Mouse (Mus musculus) large intestine, adult 2 months (tissue): ENCODE measurements around the gene Ubxn6. TPM values are rescaled to one million over a fixed set of nuclear protein-coding genes. Genes with fewer than 3 reads are reported as not detected.

Experiments
- DNase-seq: peaks from one replicate; pipeline ENCODE4 v3.0.0-alpha.2; 2012; ENCODE audit warnings: low read depth, low spot score
- WGBS: fragments of 180-500 bp; shearing (Covaris S2); methylation state at CpG from one replicate; pipeline ENCODE4 v1.1.7; 2018; 5-methylcytosine and 5-hydroxymethylcytosine counted together
- polyA plus RNA-seq: library from polyadenylated mRNA; depleted of rRNA; stranded (reverse); fragments of >200 nt; gene quantifications from 2 replicates; pipeline ENCODE4 v1.2.3, GENCODE M21; 2012; rRNA removed

Gene Ubxn6
- polyA plus RNA-seq, 1 experiment = 51.6 TPM

DNA sequence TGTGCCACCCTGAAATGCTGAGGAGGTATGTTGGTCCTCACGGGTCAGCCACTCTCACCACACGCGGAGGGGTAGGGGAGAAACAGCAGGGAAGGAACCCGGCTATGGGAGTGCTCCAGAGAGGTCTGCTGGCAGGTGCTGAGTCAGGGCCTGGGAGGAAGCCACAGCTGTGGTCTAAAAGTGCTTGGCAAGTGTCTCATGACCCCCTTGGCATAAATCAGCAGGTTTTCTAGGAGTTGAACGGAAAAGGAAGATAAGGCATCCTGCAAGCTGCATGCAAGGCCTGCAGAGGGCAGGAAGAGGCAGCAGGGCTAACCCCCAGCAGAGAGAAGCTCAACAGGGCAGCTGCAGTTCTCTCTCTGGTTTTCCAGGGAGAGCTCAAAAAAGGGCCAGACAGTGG lies 43.9 kb downstream of the Ubxn6 start:
- WGBS = 59% methylated on average over 5 of the region's 5 CpGs

DNA sequence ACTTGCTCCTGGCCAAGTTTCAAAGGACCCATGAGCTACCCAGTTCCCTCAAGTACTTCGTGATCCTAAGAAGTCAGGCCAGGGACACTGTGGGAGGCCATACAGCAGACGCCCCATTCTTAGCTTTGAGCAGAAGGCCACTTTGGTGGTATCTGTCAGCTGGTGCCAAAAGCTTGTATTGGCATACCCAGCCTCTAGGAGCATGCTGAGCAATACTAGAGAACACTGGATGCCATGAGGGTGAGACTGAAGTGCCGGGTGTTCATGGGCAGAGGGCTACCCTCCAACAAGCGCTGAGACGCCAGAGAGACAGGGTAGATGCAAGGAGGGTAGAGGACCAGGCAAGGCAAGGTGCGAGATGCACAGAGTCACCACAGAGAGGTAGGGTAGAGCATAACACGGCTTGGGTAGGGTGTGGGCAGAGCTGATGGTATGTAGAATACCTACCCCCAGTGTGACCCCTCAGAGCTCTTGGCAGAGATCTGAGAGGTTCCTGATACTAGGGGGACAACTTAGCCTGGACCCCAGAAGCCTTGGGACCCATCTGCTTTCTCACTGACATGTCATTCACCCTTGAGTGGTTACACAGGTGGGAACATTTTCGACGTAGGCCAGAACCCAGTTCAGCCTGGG lies 44.5 kb downstream of the Ubxn6 start:
- DNase-seq = no peak
- WGBS = 89% methylated on average over 9 of the region's 9 CpGs

More for the DNA sequence above, 43.9 kb downstream of the Ubxn6 start:
- no peak for DNase-seq

DNA sequence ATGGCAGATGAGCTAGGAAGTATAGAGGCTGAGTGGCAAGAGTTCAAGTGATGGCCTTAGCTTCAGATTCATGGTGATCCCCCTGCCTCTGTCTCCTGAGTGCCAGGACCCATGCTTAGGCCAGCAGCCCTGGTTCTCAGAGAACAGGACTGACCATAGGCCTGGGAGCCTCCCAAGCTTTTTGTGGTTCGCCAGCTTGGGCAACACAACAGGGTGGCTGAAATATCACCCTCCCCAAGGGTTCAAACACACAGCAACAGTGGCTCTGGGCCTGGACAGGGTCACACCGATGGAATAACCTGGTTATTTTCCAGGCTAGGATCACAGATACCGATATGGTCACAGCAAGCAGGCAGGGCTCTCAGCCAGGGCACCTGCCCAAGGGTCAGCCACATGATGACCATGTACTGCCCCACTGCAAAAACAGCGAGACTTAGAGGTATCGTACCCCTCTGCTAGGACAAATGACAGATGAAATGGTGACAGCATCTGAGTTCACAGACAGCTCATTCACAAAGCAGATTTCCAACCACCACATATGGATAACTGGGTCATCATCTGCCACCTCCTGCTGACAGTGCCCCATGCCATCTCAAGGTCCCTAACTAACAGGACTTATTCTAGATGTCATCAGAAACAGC lies 46.9 kb downstream of the Ubxn6 start:
- WGBS = 83% methylated on average over 5 of the region's 5 CpGs
- no peak for DNase-seq

DNA sequence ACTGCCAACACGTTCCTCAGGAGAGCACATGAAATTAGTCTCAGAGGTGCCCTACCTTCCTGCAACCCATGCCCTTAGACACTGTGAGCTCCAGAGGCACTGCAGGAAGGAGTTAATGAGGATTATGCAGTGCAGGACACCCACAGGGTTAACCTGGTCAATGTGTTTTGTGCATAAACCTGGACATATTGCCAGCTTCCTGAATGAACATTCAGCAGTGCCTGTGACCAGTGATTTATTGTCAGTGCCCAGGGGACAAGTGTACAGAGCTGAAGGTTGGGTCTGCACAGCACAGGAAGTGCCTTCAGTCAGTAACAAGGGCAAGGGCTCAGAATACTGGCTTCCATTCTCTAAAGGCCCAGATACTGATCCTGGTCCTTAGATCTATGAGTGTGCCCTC lies 47.9 kb downstream of the Ubxn6 start:
- 46% methylated on average over 1 of the region's 1 CpGs for WGBS
- DNase-seq = no peak

DNA sequence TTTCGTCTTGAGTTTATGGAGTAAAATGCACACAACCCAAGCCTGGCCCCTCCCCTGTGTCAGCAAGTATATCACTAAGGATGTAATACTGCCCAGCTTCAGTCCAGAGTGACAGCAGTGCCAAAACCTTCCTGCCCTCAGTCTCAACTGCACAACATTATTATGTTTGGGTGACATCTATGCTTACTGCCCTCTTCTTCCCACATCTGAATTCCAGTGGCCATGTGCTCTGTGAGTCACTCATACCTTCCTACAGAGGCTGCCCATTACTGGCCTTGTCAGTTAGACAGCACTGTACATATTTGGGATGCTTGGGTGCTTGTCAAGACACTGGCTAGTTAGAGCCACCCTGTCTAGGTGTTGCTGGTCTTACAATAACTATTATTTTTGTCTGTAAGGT lies 48.5 kb downstream of the Ubxn6 start:
- no peak for DNase-seq
- 52% methylated on average over 1 of the region's 1 CpGs for WGBS

DNA sequence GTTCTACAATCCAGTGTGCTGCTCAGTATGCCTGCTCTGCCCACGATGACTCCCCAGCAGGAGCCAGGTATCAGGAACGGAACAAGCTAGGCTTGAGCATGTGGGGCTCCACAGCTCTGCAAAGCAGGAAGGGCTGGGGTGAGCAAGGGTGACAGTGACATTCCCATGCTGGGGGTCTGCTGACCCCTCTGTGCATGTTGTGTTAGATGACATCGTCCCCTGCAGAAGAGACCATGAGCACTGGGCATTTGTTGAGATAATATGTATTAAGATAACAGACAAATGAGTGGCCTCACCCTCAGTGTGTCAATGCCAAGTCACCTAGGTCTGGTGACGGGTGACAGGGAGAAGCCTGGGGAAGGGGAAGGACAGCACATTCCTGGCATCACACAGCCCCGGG lies 49.9 kb downstream of the Ubxn6 start:
- whole genome bisulfite sequencing = 72% methylated on average over 5 of the region's 5 CpGs
- DNase-seq = no peak

DNA sequence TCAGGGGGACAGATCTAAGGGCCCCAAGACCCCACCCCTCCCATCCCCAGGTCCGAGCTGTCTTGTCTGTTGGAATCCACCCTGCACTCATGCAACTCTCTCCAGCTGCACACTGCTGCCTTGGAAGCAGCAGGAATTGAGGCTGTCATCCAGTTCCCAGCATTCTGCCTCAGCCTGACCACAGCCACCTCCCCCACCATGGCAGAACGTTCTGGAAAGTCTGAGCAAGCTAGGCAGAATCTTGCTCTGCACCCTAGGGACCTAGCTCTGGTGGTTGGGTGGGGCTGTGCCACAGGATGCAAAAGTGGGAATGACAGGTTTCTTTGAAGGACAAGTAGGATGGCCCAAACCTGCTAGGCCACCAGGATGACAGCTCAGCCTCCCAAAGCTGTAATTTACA lies 50.4 kb downstream of the Ubxn6 start:
- whole genome bisulfite sequencing = 46% methylated on average over 2 of the region's 2 CpGs
- no peak for DNase-seq

DNA sequence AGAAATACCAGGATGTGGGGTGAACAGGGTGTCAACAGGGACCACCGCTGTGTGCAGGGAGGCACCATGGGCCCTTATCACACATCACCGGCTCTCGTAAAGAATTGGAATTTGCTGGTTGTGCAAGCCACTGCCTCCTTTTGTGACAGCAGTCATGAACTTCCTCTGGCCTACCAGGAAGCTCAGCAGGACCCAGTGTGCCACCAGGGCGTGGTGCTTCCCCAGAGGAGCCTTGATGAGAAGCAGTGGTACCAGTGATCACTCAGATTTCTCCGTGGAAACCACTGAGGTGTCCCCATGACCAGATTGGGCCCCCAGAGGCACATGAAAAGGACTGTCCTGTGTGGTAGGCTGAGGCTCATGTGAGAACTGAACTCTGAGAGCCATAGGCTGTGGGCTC lies 51.4 kb downstream of the Ubxn6 start:
- WGBS = 43% methylated on average over 5 of the region's 5 CpGs
- DNase-seq = no peak

DNA sequence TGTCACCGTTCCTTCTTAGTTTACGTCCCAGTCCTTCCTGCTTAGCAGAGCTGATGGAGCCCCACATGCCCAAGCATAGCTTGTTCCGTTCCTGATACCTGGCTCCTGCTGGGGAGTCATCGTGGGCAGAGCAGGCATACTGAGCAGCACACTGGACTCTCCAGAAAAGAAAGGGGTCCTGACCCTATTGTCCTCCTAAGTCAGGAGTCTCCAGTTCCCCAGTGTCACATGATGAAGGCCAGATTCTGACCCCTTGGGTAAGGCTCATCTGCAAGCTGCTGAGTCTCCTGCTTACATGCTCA lies 51.9 kb downstream of the Ubxn6 start:
- WGBS = 90% methylated on average over 4 of the region's 4 CpGs
- no peak for DNase-seq

DNA sequence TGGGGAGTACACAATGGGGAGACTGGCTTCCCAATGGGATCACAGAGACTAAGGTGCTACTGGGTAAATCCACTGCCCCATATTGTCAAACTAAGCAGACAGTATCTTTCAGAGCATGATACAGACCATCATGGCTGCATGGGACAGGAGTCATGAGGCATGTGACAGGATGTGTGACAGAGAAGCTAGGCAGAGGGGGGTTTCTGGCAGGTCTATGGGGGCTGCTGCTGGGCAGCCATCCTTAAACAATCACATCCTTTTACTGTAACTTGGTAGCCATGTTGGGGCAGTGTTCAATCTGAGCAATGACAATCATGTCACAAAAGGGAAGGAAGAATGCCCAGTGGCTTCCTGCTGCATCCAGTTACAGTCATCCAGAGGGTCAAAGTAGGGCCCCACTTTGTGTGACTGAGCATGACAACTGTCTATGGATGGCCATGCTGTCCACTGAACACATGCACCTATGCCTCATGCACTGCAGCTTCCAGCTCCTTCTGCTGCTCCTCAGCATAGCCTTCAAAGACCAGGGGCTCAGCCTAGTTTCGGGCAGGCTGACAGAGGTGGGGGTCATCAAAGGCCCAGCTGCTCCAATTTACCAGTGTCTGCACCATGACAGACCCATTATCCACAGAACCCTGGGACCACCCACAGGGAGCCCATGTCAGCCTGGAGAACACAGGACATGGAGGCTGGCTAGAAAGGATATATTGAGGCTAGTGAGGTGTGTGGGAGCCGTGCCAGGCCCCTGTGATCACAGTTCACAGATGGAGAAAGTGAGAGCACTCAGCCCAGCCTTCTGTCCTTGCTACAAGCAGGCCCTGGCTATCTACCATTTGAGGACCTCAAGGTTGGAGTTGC lies 52.5 kb downstream of the Ubxn6 start:
- no peak for DNase-seq
- 78% methylated on average over 2 of the region's 2 CpGs for WGBS

DNA sequence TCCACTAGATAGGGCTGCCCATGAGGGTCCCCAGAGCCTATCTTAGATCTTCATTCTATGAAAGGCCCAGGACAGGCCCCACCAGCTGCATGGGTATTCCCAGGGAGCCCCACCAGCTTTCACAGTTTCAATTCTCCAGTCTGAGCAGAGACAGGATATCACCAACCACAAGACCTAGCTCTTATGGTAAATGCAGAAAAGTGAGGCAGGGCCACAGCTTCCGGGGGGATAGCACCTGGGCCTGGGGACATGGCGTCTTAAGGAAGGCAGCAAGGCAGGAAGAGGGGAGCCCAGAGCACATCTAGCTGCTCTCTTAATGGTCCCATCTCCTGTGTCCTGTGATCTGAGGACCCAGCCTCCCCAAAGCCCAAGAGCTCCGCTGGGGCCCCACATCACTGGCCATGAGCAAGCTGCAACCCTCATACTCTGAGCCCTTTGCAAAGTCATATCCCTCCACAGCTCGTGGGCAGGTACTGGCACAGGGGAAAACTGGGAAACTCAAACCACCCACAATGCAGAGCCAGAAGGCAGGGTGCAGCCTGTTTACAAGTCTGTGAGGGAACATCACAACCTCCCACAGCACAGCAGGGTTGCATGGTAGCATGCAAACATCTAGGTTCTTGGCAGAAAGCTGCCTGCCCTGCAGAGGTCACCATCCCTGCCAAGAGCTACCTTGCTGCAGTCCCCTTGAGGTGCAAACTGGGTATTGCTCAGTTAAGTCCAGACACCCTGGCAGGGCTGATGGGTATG lies 53.5 kb downstream of the Ubxn6 start:
- no peak for DNase-seq
- 68% methylated on average over 4 of the region's 4 CpGs for WGBS

DNA sequence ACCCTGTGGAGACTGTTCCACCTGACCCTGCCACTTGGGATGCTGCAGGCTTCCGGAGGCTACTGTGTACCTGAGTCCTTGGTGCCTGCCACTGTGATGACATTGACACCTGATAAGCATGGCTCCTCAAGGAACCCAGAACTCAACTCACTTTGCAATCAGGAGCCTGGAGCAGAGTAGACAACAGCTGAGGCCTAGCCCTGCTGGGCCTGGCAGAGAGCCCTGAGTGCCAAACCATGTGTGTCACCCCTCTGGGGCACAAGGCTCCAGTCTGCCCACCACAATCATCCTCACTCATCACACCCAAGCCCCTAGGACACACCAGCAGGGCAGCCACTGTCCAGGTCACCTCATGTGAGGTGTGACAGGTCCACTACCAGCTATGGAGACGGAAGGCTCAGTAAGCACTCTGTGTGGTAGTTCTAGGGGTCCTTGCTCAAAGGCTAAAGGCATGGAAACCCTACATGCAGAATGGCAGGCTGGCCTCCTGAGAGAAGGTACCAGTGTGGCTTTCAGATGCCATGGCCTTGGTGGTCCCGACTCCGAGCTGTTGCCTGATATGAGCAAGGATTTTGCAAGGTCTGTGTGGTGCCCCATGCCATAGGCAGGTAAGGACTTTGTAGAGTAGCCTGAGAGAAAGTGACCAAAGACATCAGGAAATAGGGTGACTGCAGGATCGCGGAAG lies 54.3 kb downstream of the Ubxn6 start:
- WGBS = 86% methylated on average over 6 of the region's 6 CpGs
- DNase-seq = no peak

DNA sequence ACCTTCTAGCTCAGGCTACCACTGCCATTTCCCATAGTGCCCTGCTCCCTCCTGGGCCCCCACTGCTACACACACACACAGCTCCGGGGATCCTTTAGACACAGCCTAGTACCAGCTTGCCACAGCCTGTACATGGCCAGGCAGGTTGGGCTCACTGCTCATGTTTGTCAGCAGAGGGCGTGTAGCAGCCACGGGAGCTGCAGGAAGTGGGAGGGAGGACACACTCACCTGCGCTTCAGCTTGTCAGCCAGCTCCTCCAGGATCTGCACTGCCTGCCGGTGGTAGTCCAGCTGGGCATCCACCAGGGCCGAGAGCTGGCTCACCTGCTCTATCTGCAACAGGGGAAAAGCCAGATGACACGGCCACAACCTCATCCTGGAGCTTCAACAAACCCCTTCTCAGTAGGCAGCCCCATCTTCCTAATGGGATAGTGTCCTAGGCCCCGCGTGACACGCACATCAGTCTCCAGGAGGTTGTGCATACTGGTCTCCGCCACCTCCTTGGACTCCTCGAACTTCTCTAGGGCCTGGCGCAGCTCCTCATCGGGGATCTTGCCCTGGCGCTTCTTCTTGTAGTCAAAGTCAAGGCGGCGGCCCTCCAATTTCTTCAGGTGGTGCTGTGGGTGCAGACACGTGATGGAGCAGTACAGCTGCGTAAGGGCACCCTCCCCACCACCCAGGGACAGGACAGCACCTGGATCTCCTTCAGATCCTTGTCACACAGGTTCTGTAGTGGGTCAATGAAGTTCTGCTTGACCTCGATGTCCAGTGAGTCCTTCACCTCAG lies 56.3 kb downstream of the Ubxn6 start:
- no peak for DNase-seq
- WGBS = 62% methylated on average over 20 of the region's 20 CpGs

DNA sequence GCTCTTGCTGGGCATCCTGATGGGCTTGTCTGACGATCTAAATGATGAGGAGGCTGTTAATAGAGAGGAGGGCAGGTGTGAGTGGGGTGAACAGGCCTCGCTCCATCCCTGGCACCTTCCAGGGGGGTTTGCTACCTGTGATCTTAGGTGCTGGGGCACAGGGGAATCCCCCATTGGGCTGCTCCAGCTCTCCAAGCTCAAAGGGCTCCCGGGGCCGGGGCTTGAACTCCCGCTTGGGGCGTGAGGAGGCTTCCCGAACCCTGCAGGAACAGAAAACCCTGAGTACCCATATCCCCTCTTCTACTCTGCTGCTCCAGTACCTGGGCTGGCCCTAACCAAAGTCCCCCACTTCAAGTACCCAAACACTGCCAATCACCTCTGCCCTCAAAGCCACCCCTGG lies 57.0 kb downstream of the Ubxn6 start:
- no peak for DNase-seq
- 87% methylated on average over 7 of the region's 7 CpGs for WGBS

Other genes with a start within 250 kb of the Ubxn6 start
- gene Zfp119a, start 196.1 kb downstream of the Ubxn6 start, polyA plus RNA-seq = 0.35 and 0.56 TPM in 2 replicates
- 0.89 and 1.3 TPM in 2 replicates for gene Zfp959, start 182.9 kb downstream of the Ubxn6 start, polyA plus RNA-seq
- 0.45 and 0.60 TPM in 2 replicates for gene Zfp119b, start 125.5 kb downstream of the Ubxn6 start, polyA plus RNA-seq
- 5.6 and 7.3 TPM in 2 replicates for gene Ebi3, start 122.4 kb downstream of the Ubxn6 start, polyA plus RNA-seq
- gene Yju2, start 115.9 kb downstream of the Ubxn6 start, polyA plus RNA-seq = 5.8 and 7.2 TPM in 2 replicates
- gene Shd, start 104.6 kb downstream of the Ubxn6 start, polyA plus RNA-seq = 1.6 and 1.7 TPM in 2 replicates
- gene Fsd1, start 88.5 kb downstream of the Ubxn6 start, polyA plus RNA-seq = 1.3 and 2.3 TPM in 2 replicates
- gene Stap2, start 69.4 kb downstream of the Ubxn6 start, polyA plus RNA-seq = 174 and 242 TPM in 2 replicates
- gene Mpnd, start 69.3 kb downstream of the Ubxn6 start, polyA plus RNA-seq = 177 and 217 TPM in 2 replicates
- 56.9 and 68.9 TPM in 2 replicates for gene Sh3gl1, start 38.4 kb downstream of the Ubxn6 start, polyA plus RNA-seq
- 6.9 and 7.0 TPM in 2 replicates for gene Chaf1a, start 34.6 kb downstream of the Ubxn6 start, polyA plus RNA-seq
- 22.2 and 26.6 TPM in 2 replicates for gene Hdgfl2, start 4.6 kb upstream of the Ubxn6 start, polyA plus RNA-seq
- 12.9 and 18.1 TPM in 2 replicates for gene Plin4, start 34.8 kb upstream of the Ubxn6 start, polyA plus RNA-seq
- 0.27 and 0.49 TPM in 2 replicates for gene Plin5, start 42.6 kb upstream of the Ubxn6 start, polyA plus RNA-seq
- 13.0 and 29.5 TPM in 2 replicates for gene Lrg1, start 47.0 kb upstream of the Ubxn6 start, polyA plus RNA-seq
- 3.3 and 3.5 TPM in 2 replicates for gene Sema6b, start 65.3 kb upstream of the Ubxn6 start, polyA plus RNA-seq
- gene Tnfaip8l1, start 87.4 kb upstream of the Ubxn6 start, polyA plus RNA-seq = 11.3 and 13.6 TPM in 2 replicates
- 112 and 113 TPM in 2 replicates for gene Mydgf, start 108.9 kb upstream of the Ubxn6 start, polyA plus RNA-seq
- gene Dpp9, start 143.9 kb upstream of the Ubxn6 start, polyA plus RNA-seq = 33.6 and 42.8 TPM in 2 replicates
- 15.2 and 19.1 TPM in 2 replicates for gene Fem1a, start 181.8 kb upstream of the Ubxn6 start, polyA plus RNA-seq
- gene Ticam1, start 201.8 kb upstream of the Ubxn6 start, polyA plus RNA-seq = 45.4 and 61.3 TPM in 2 replicates
- gene Plin3, start 217.8 kb upstream of the Ubxn6 start, polyA plus RNA-seq = 81.6 and 154 TPM in 2 replicates
- gene Arrdc5, start 225.3 kb upstream of the Ubxn6 start, polyA plus RNA-seq = not detected in 2 replicates
- 29.2 and 30.7 TPM in 2 replicates for gene Uhrf1, start 228.3 kb upstream of the Ubxn6 start, polyA plus RNA-seq